Mouse (Mus musculus): ENCODE measurements around the gene Vps8. TPM values are rescaled to one million over a fixed set of nuclear protein-coding genes. Genes with fewer than 3 reads are reported as not detected.

Gene Vps8
- polyA plus RNA-seq, 1 experiment from 2014 or later, result 33.1 TPM

- Histone ChIP-seq H3K9ac (ENCODE audit: low read depth, low read length) (no peak overlapping the region), H3K4me3 (ENCODE audit: low read length) (no peak overlapping the region), H3K27ac (ENCODE audit: low read depth, low read length) (no peak overlapping the region), H3K27me3 (replicated peaks; ENCODE audit: control insufficient read depth, insufficient read depth, low read length) (no peaks in the 10 kb centered on the region), H3K4me1 (ENCODE audit: control insufficient read depth, insufficient read depth, low read depth, low read length) (no peaks in the 10 kb centered on the region), H3K4me2 (ENCODE audit: low read length) (no peak overlapping the region), H3K36me3 (ENCODE audit: control insufficient read depth, insufficient read depth, low read length) (no peaks in the 10 kb centered on the region), H3K9me3 (ENCODE audit: control insufficient read depth, low read length) (no peaks in the 10 kb centered on the region)
- no peak for ATAC-seq
- 79% methylated on average over 3 of the region's 3 CpGs for WGBS
These were observed 9.1 kb upstream of the Vps8 start for GRCm38 (mm10) chr16:21413819-21414218.

GRCm38 (mm10) chr16:21415128-21415527 lies 7.8 kb upstream of the Vps8 start:
- no peak overlapping the region for H3K4me2 ChIP-seq (ENCODE audit: low read length)
- no peaks in the 10 kb centered on the region for H3K9me3 ChIP-seq (ENCODE audit: control insufficient read depth, low read length)
- H3K36me3 ChIP-seq (ENCODE audit: control insufficient read depth, insufficient read depth, low read length), result no peaks in the 10 kb centered on the region
- H3K4me3 ChIP-seq (ENCODE audit: low read length), result no peak overlapping the region
- H3K27ac ChIP-seq (ENCODE audit: low read depth, low read length), result no peak overlapping the region
- H3K4me1 ChIP-seq (ENCODE audit: control insufficient read depth, insufficient read depth, low read depth, low read length), result no peaks in the 10 kb centered on the region
- H3K27me3 ChIP-seq (replicated peaks; ENCODE audit: control insufficient read depth, insufficient read depth, low read length), result no peaks in the 10 kb centered on the region
- H3K9ac ChIP-seq (ENCODE audit: low read depth, low read length), result no peak overlapping the region
- WGBS, result 96% methylated on average over 8 of the region's 8 CpGs
- no peak for ATAC-seq

GRCm38 (mm10) chr16:21418012-21418411 lies 4.9 kb upstream of the Vps8 start:
- H3K9me3 ChIP-seq (ENCODE audit: control insufficient read depth, low read length), result no peaks in the 10 kb centered on the region
- H3K4me2 ChIP-seq (ENCODE audit: low read length), result no peak overlapping the region
- H3K4me3 ChIP-seq (ENCODE audit: low read length), result no peak overlapping the region
- H3K4me1 ChIP-seq (ENCODE audit: control insufficient read depth, insufficient read depth, low read depth, low read length), result no peaks in the 10 kb centered on the region
- no peaks in the 10 kb centered on the region for H3K36me3 ChIP-seq (ENCODE audit: control insufficient read depth, insufficient read depth, low read length)
- H3K9ac ChIP-seq (ENCODE audit: low read depth, low read length), result no peak overlapping the region
- no peak overlapping the region for H3K27ac ChIP-seq (ENCODE audit: low read depth, low read length)
- H3K27me3 ChIP-seq (replicated peaks; ENCODE audit: control insufficient read depth, insufficient read depth, low read length), result no peaks in the 10 kb centered on the region
- WGBS, result 47% methylated on average over 5 of the region's 5 CpGs
- ATAC-seq, result no peak

GRCm38 (mm10) chr16:21423546-21423910 lies 610 bp downstream of the Vps8 start:
- peak overlapping the region; percentile 62 for H3K4me2 ChIP-seq (ENCODE audit: low read length)
- H3K4me3 ChIP-seq (ENCODE audit: low read length), result peak overlapping the region; percentile 90
- no peaks in the 10 kb centered on the region for H3K9me3 ChIP-seq (ENCODE audit: control insufficient read depth, low read length)
- peak overlapping the region; percentile 82 for H3K27ac ChIP-seq (ENCODE audit: low read depth, low read length)
- 3% methylated on average over 10 of the region's 10 CpGs for WGBS
- peak; percentile 68; the same call in 1 of the 2 replicates for ATAC-seq
- no peaks in the 10 kb centered on the region for H3K27me3 ChIP-seq (replicated peaks; ENCODE audit: control insufficient read depth, insufficient read depth, low read length)
- H3K9ac ChIP-seq (ENCODE audit: low read depth, low read length), result peak overlapping the region; percentile 83
- H3K4me1 ChIP-seq (ENCODE audit: control insufficient read depth, insufficient read depth, low read depth, low read length), result no peaks in the 10 kb centered on the region
- no peaks in the 10 kb centered on the region for H3K36me3 ChIP-seq (ENCODE audit: control insufficient read depth, insufficient read depth, low read length)

GRCm38 (mm10) chr16:21428131-21428530 lies 5.2 kb downstream of the Vps8 start:
- no peak for ATAC-seq
- Histone ChIP-seq H3K36me3 (ENCODE audit: control insufficient read depth, insufficient read depth, low read length) (no peaks in the 10 kb centered on the region), H3K27me3 (replicated peaks; ENCODE audit: control insufficient read depth, insufficient read depth, low read length) (no peaks in the 10 kb centered on the region), H3K9ac (ENCODE audit: low read depth, low read length) (no peak overlapping the region), H3K4me3 (ENCODE audit: low read length) (no peak overlapping the region), H3K9me3 (ENCODE audit: control insufficient read depth, low read length) (no peaks in the 10 kb centered on the region), H3K27ac (ENCODE audit: low read depth, low read length) (no peak overlapping the region), H3K4me2 (ENCODE audit: low read length) (no peak overlapping the region), H3K4me1 (ENCODE audit: control insufficient read depth, insufficient read depth, low read depth, low read length) (no peaks in the 10 kb centered on the region)
- WGBS, result 90% methylated on average over 5 of the region's 5 CpGs

- H3K27me3 ChIP-seq (replicated peaks; ENCODE audit: control insufficient read depth, insufficient read depth, low read length), result no peaks in the 10 kb centered on the region
- WGBS, result 84% methylated on average over 2 of the region's 2 CpGs
- H3K36me3 ChIP-seq (ENCODE audit: control insufficient read depth, insufficient read depth, low read length), result peaks cover 5% of the 10 kb centered on the region; the same call in 1 of the 2 replicates
- no peak overlapping the region for H3K27ac ChIP-seq (ENCODE audit: low read depth, low read length)
- no peak overlapping the region for H3K9ac ChIP-seq (ENCODE audit: low read depth, low read length)
- H3K4me3 ChIP-seq (ENCODE audit: low read length), result no peak overlapping the region
- H3K9me3 ChIP-seq (ENCODE audit: control insufficient read depth, low read length), result no peaks in the 10 kb centered on the region
- ATAC-seq, result no peak
- no peaks in the 10 kb centered on the region for H3K4me1 ChIP-seq (ENCODE audit: control insufficient read depth, insufficient read depth, low read depth, low read length)
- H3K4me2 ChIP-seq (ENCODE audit: low read length), result no peak overlapping the region
These were observed 7.6 kb downstream of the Vps8 start for GRCm38 (mm10) chr16:21430377-21431060.

GRCm38 (mm10) chr16:21431614-21432013 lies 8.7 kb downstream of the Vps8 start:
- WGBS, result 90% methylated on average over 3 of the region's 3 CpGs
- no peaks in the 10 kb centered on the region for H3K9me3 ChIP-seq (ENCODE audit: control insufficient read depth, low read length)
- no peak overlapping the region for H3K4me2 ChIP-seq (ENCODE audit: low read length)
- H3K9ac ChIP-seq (ENCODE audit: low read depth, low read length), result no peak overlapping the region
- no peak for ATAC-seq
- H3K36me3 ChIP-seq (ENCODE audit: control insufficient read depth, insufficient read depth, low read length), result peaks cover 7% of the 10 kb centered on the region; the same call in 1 of the 2 replicates
- no peaks in the 10 kb centered on the region for H3K4me1 ChIP-seq (ENCODE audit: control insufficient read depth, insufficient read depth, low read depth, low read length)
- no peak overlapping the region for H3K4me3 ChIP-seq (ENCODE audit: low read length)
- H3K27ac ChIP-seq (ENCODE audit: low read depth, low read length), result no peak overlapping the region
- no peaks in the 10 kb centered on the region for H3K27me3 ChIP-seq (replicated peaks; ENCODE audit: control insufficient read depth, insufficient read depth, low read length)

- H3K27me3 ChIP-seq (replicated peaks; ENCODE audit: control insufficient read depth, insufficient read depth, low read length), result no peaks in the 10 kb centered on the region
- H3K9ac ChIP-seq (ENCODE audit: low read depth, low read length), result no peak overlapping the region
- H3K27ac ChIP-seq (ENCODE audit: low read depth, low read length), result no peak overlapping the region
- H3K4me3 ChIP-seq (ENCODE audit: low read length), result no peak overlapping the region
- no peak overlapping the region for H3K4me2 ChIP-seq (ENCODE audit: low read length)
- ATAC-seq, result no peak
- H3K9me3 ChIP-seq (ENCODE audit: control insufficient read depth, low read length), result no peaks in the 10 kb centered on the region
- WGBS, result 52% methylated on average over 3 of the region's 3 CpGs
- peaks cover 10% of the 10 kb centered on the region; the same call in 1 of the 2 replicates for H3K36me3 ChIP-seq (ENCODE audit: control insufficient read depth, insufficient read depth, low read length)
- H3K4me1 ChIP-seq (ENCODE audit: control insufficient read depth, insufficient read depth, low read depth, low read length), result no peaks in the 10 kb centered on the region
These were observed 10.6 kb downstream of the Vps8 start for GRCm38 (mm10) chr16:21433543-21433942.

- no peak for ATAC-seq
- H3K36me3 ChIP-seq (ENCODE audit: control insufficient read depth, insufficient read depth, low read length), result peaks cover 7% of the 10 kb centered on the region; the same call in 1 of the 2 replicates
- H3K4me2 ChIP-seq (ENCODE audit: low read length), result no peak overlapping the region
- H3K9ac ChIP-seq (ENCODE audit: low read depth, low read length), result no peak overlapping the region
- no peak overlapping the region for H3K27ac ChIP-seq (ENCODE audit: low read depth, low read length)
- no peaks in the 10 kb centered on the region for H3K27me3 ChIP-seq (replicated peaks; ENCODE audit: control insufficient read depth, insufficient read depth, low read length)
- H3K9me3 ChIP-seq (ENCODE audit: control insufficient read depth, low read length), result no peaks in the 10 kb centered on the region
- no peaks in the 10 kb centered on the region for H3K4me1 ChIP-seq (ENCODE audit: control insufficient read depth, insufficient read depth, low read depth, low read length)
- H3K4me3 ChIP-seq (ENCODE audit: low read length), result no peak overlapping the region
These were observed 18.1 kb downstream of the Vps8 start for GRCm38 (mm10) chr16:21441012-21441411.

Measured in hindbrain, embryonic 16.5 days (tissue).